Mouse (Mus musculus): ENCODE measurements at regions not wholly inside any gene's neighbourhood (a gene's known extent, or its start where the extent isn't known, plus 50 kb on each side); places are given as distances from the start of the nearest gene placed in this dataset.
"Not testable (repeated sequence)": the region's sequence is repeated elsewhere in the genome, so short reads cannot be mapped to it uniquely, and the experiment has no call there.

GRCm38 (mm10) chr17:9223097-9223496 is 198.8 kb upstream of the Gm17728 start:
- 82% methylated on average over 4 of the region's 4 CpGs for WGBS
- H3K4me1 ChIP-seq (ENCODE audit: control insufficient read depth, insufficient read depth) = no peaks in the 10 kb centered on the region

GRCm38 (mm10) chr17:9227872-9228575 is 193.8 kb upstream of the Gm17728 start:
- WGBS = 50% methylated on average over 10 of the region's 10 CpGs
- DNase-seq (ENCODE audit: low spot score) (peak; percentile 9), ATAC-seq (ENCODE audit: insufficient read depth, low read depth) (no peak)
- Histone ChIP-seq H3K4me2 (ENCODE audit: low read depth, low read length) (no peak overlapping the region), H3K27ac (ENCODE audit: low read depth) (no peak overlapping the region), H3K36me3 (replicated peaks; ENCODE audit: control insufficient read depth, insufficient read depth, low read length) (no peaks in the 10 kb centered on the region), H3K9ac (replicated peaks; ENCODE audit: low read depth, low read length) (no peak overlapping the region), H3K4me3 (ENCODE audit: low read depth, low read length) (no peak overlapping the region), H3K9me3 (replicated peaks; ENCODE audit: control insufficient read depth, low read length) (no peaks in the 10 kb centered on the region), H3K4me1 (ENCODE audit: control insufficient read depth, insufficient read depth) (no peaks in the 10 kb centered on the region), H3K27me3 (ENCODE audit: control insufficient read depth, insufficient read depth, low read length) (no peaks in the 10 kb centered on the region)
- no peak for TF ChIP-seq EP300 (IDR thresholded peaks at IDR 0.05; ENCODE audit: low read depth)
- no peak for TF ChIP-seq CTCF (IDR thresholded peaks at IDR 0.05; ENCODE audit: low read depth)

More at GRCm38 (mm10) chr17:9223097-9223496, 198.8 kb upstream of the Gm17728 start:
- H3K27me3 ChIP-seq (ENCODE audit: control insufficient read depth, insufficient read depth, low read length) = no peaks in the 10 kb centered on the region
- H3K4me2 ChIP-seq (ENCODE audit: low read depth, low read length) = no peak overlapping the region
- H3K9ac ChIP-seq (replicated peaks; ENCODE audit: low read depth, low read length) = no peak overlapping the region
- TF ChIP-seq CTCF (IDR thresholded peaks at IDR 0.05; ENCODE audit: low read depth) (no peak), EP300 (IDR thresholded peaks at IDR 0.05; ENCODE audit: low read depth) (no peak)
- DNase-seq (ENCODE audit: low spot score) = no peak
- H3K9me3 ChIP-seq (replicated peaks; ENCODE audit: control insufficient read depth, low read length) = no peaks in the 10 kb centered on the region
- no peak for ATAC-seq (ENCODE audit: insufficient read depth, low read depth)
- no peak overlapping the region for H3K4me3 ChIP-seq (ENCODE audit: low read depth, low read length)
- H3K36me3 ChIP-seq (replicated peaks; ENCODE audit: control insufficient read depth, insufficient read depth, low read length) = no peaks in the 10 kb centered on the region
- H3K27ac ChIP-seq (ENCODE audit: low read depth) = no peak overlapping the region

- Histone ChIP-seq H3K9me3 (replicated peaks; ENCODE audit: control insufficient read depth, low read length) (no peaks in the 10 kb centered on the region), H3K4me2 (ENCODE audit: low read depth, low read length) (no peak overlapping the region), H3K27ac (ENCODE audit: low read depth) (no peak overlapping the region), H3K9ac (replicated peaks; ENCODE audit: low read depth, low read length) (no peak overlapping the region), H3K36me3 (replicated peaks; ENCODE audit: control insufficient read depth, insufficient read depth, low read length) (no peaks in the 10 kb centered on the region), H3K4me1 (ENCODE audit: control insufficient read depth, insufficient read depth) (no peaks in the 10 kb centered on the region), H3K4me3 (ENCODE audit: low read depth, low read length) (no peak overlapping the region), H3K27me3 (ENCODE audit: control insufficient read depth, insufficient read depth, low read length) (no peaks in the 10 kb centered on the region)
- DNase-seq (ENCODE audit: low spot score) = no peak
- 48% methylated on average over 6 of the region's 6 CpGs for WGBS
- no peak for ATAC-seq (ENCODE audit: insufficient read depth, low read depth)
- TF ChIP-seq EP300 (IDR thresholded peaks at IDR 0.05; ENCODE audit: low read depth) = no peak
Observed at GRCm38 (mm10) chr17:9235141-9235571, 186.7 kb upstream of the Gm17728 start.

GRCm38 (mm10) chr17:9258646-9259170 is 163.2 kb upstream of the Gm17728 start:
- no peak for TF ChIP-seq EP300 (IDR thresholded peaks at IDR 0.05; ENCODE audit: low read depth)
- TF ChIP-seq CTCF (IDR thresholded peaks at IDR 0.05; ENCODE audit: low read depth) = no peak
- Histone ChIP-seq H3K9ac (replicated peaks; ENCODE audit: low read depth, low read length) (no peak overlapping the region), H3K4me2 (ENCODE audit: low read depth, low read length) (no peak overlapping the region), H3K36me3 (replicated peaks; ENCODE audit: control insufficient read depth, insufficient read depth, low read length) (no peaks in the 10 kb centered on the region), H3K9me3 (replicated peaks; ENCODE audit: control insufficient read depth, low read length) (peaks cover 6% of the 10 kb centered on the region; the same call in 1 of the 2 replicates), H3K4me1 (ENCODE audit: control insufficient read depth, insufficient read depth) (no peaks in the 10 kb centered on the region), H3K4me3 (ENCODE audit: low read depth, low read length) (no peak overlapping the region), H3K27me3 (ENCODE audit: control insufficient read depth, insufficient read depth, low read length) (no peaks in the 10 kb centered on the region), H3K27ac (ENCODE audit: low read depth) (no peak overlapping the region)
- ATAC-seq (ENCODE audit: insufficient read depth, low read depth) = no peak
- no peak for DNase-seq (ENCODE audit: low spot score)
- 49% methylated on average over 5 of the region's 5 CpGs for WGBS

- no peaks in the 10 kb centered on the region for H3K4me1 ChIP-seq (ENCODE audit: control insufficient read depth, insufficient read depth)
- DNase-seq (ENCODE audit: low spot score) (no peak), ATAC-seq (ENCODE audit: insufficient read depth, low read depth) (no peak)
- H3K9ac ChIP-seq (replicated peaks; ENCODE audit: low read depth, low read length) = no peak overlapping the region
- H3K9me3 ChIP-seq (replicated peaks; ENCODE audit: control insufficient read depth, low read length) = no peaks in the 10 kb centered on the region
- no peaks in the 10 kb centered on the region for H3K36me3 ChIP-seq (replicated peaks; ENCODE audit: control insufficient read depth, insufficient read depth, low read length)
- H3K27me3 ChIP-seq (ENCODE audit: control insufficient read depth, insufficient read depth, low read length) = no peaks in the 10 kb centered on the region
- no peak for TF ChIP-seq CTCF (IDR thresholded peaks at IDR 0.05; ENCODE audit: low read depth)
- TF ChIP-seq EP300 (IDR thresholded peaks at IDR 0.05; ENCODE audit: low read depth) = no peak
- H3K4me2 ChIP-seq (ENCODE audit: low read depth, low read length) = no peak overlapping the region
- 68% methylated on average over 3 of the region's 3 CpGs for WGBS
- H3K27ac ChIP-seq (ENCODE audit: low read depth) = no peak overlapping the region
- H3K4me3 ChIP-seq (ENCODE audit: low read depth, low read length) = no peak overlapping the region
Observed at GRCm38 (mm10) chr17:9268776-9269175, 153.1 kb upstream of the Gm17728 start.

GRCm38 (mm10) chr17:9278046-9278445 is 143.8 kb upstream of the Gm17728 start:
- not testable (repeated sequence) for H3K4me3 ChIP-seq (ENCODE audit: low read depth, low read length); H3K9ac ChIP-seq (replicated peaks; ENCODE audit: low read depth, low read length); H3K9me3 ChIP-seq (replicated peaks; ENCODE audit: control insufficient read depth, low read length); H3K36me3 ChIP-seq (replicated peaks; ENCODE audit: control insufficient read depth, insufficient read depth, low read length); H3K4me1 ChIP-seq (ENCODE audit: control insufficient read depth, insufficient read depth); DNase-seq (ENCODE audit: low spot score); ATAC-seq (ENCODE audit: insufficient read depth, low read depth); H3K27me3 ChIP-seq (ENCODE audit: control insufficient read depth, insufficient read depth, low read length); H3K27ac ChIP-seq (ENCODE audit: low read depth); H3K4me2 ChIP-seq (ENCODE audit: low read depth, low read length)
- 40% methylated on average over 3 of the region's 3 CpGs for WGBS

Measured in heart, postnatal 0 days (tissue).